Mouse (Mus musculus): ENCODE results near the gene Timm22. TPM values are rescaled to one million over a fixed set of nuclear protein-coding genes. Genes with fewer than 3 reads are reported as not detected.

Gene Timm22
- polyA plus RNA-seq, 1 experiment = 105 TPM

- peaks cover 94% of the 10 kb centered on the region for H3K79me2 ChIP-seq (ENCODE audit: control insufficient read depth, insufficient read depth)
- H3K36me3 ChIP-seq (ENCODE audit: control insufficient read depth, insufficient read depth) = no peaks in the 10 kb centered on the region
- peaks cover 24% of the 10 kb centered on the region for H3K79me3 ChIP-seq (ENCODE audit: low read depth)
- no peaks in the 10 kb centered on the region for H3K27me3 ChIP-seq (ENCODE audit: control insufficient read depth, insufficient read depth, insufficient read length)
- no peak overlapping the region for H3ac ChIP-seq (ENCODE audit: control insufficient read depth, insufficient read length, low read depth)
- H3K4me3 ChIP-seq (ENCODE audit: insufficient read depth, poor library complexity, severe bottlenecking) = no peak overlapping the region
- TF ChIP-seq USF1 (IDR thresholded peaks at IDR 0.05; ENCODE audit: low read depth) = no peak
- no peak for TF ChIP-seq CEBPB (IDR thresholded peaks at IDR 0.05; ENCODE audit: low read depth)
- no peak for TF ChIP-seq MAX (IDR thresholded peaks at IDR 0.05)
- TF ChIP-seq MYOD1 (IDR thresholded peaks at IDR 0.05; ENCODE audit: control insufficient read depth, insufficient read length, low read depth) = no peak
- TF ChIP-seq MYOG (IDR thresholded peaks at IDR 0.05; ENCODE audit: control insufficient read depth, extremely low read depth, insufficient read length) = no peak
- no peak for TF ChIP-seq FOSL1 (IDR thresholded peaks at IDR 0.05; ENCODE audit: insufficient read depth, low read length, poor library complexity, severe bottlenecking)
- no peak for TF ChIP-seq CTCF (IDR thresholded peaks at IDR 0.05; ENCODE audit: control insufficient read depth, insufficient read depth, insufficient read length)
These were observed 34.2 kb upstream of the Timm22 start for GRCm38 (mm10) chr11:76372534-76372933.

- H3ac ChIP-seq (ENCODE audit: control insufficient read depth, insufficient read length, low read depth) = peak overlapping the region; percentile 37
- H3K36me3 ChIP-seq (ENCODE audit: control insufficient read depth, insufficient read depth) = no peaks in the 10 kb centered on the region
- TF ChIP-seq MYOG (IDR thresholded peaks at IDR 0.05; ENCODE audit: control insufficient read depth, extremely low read depth, insufficient read length) = no peak
- TF ChIP-seq MAX (IDR thresholded peaks at IDR 0.05) = peak; percentile 71
- H3K27me3 ChIP-seq (ENCODE audit: control insufficient read depth, insufficient read depth, insufficient read length) = no peaks in the 10 kb centered on the region
- no peak overlapping the region for H3K4me3 ChIP-seq (ENCODE audit: insufficient read depth, poor library complexity, severe bottlenecking)
- H3K79me2 ChIP-seq (ENCODE audit: control insufficient read depth, insufficient read depth) = peaks cover 94% of the 10 kb centered on the region
- peaks cover 34% of the 10 kb centered on the region for H3K79me3 ChIP-seq (ENCODE audit: low read depth)
These were observed 32.1 kb upstream of the Timm22 start for GRCm38 (mm10) chr11:76374491-76375185.

GRCm38 (mm10) chr11:76376425-76376824 lies 30.3 kb upstream of the Timm22 start:
- no peak overlapping the region for H3ac ChIP-seq (ENCODE audit: control insufficient read depth, insufficient read length, low read depth)
- no peaks in the 10 kb centered on the region for H3K27me3 ChIP-seq (ENCODE audit: control insufficient read depth, insufficient read depth, insufficient read length)
- no peak overlapping the region for H3K4me3 ChIP-seq (ENCODE audit: insufficient read depth, poor library complexity, severe bottlenecking)
- H3K36me3 ChIP-seq (ENCODE audit: control insufficient read depth, insufficient read depth) = peaks cover 4% of the 10 kb centered on the region
- TF ChIP-seq USF1 (IDR thresholded peaks at IDR 0.05; ENCODE audit: low read depth) = no peak
- TF ChIP-seq CEBPB (IDR thresholded peaks at IDR 0.05; ENCODE audit: low read depth) = no peak
- TF ChIP-seq MYOG (IDR thresholded peaks at IDR 0.05; ENCODE audit: control insufficient read depth, extremely low read depth, insufficient read length) = no peak
- no peak for TF ChIP-seq FOSL1 (IDR thresholded peaks at IDR 0.05; ENCODE audit: insufficient read depth, low read length, poor library complexity, severe bottlenecking)
- TF ChIP-seq MYOD1 (IDR thresholded peaks at IDR 0.05; ENCODE audit: control insufficient read depth, insufficient read length, low read depth) = no peak
- H3K79me3 ChIP-seq (ENCODE audit: low read depth) = peaks cover 43% of the 10 kb centered on the region
- peaks cover 95% of the 10 kb centered on the region for H3K79me2 ChIP-seq (ENCODE audit: control insufficient read depth, insufficient read depth)

GRCm38 (mm10) chr11:76379921-76380544 lies 26.7 kb upstream of the Timm22 start:
- no peak overlapping the region for H3K4me3 ChIP-seq (ENCODE audit: insufficient read depth, poor library complexity, severe bottlenecking)
- H3K27me3 ChIP-seq (ENCODE audit: control insufficient read depth, insufficient read depth, insufficient read length) = no peaks in the 10 kb centered on the region
- peaks cover 4% of the 10 kb centered on the region for H3K36me3 ChIP-seq (ENCODE audit: control insufficient read depth, insufficient read depth)
- TF ChIP-seq MYOG (IDR thresholded peaks at IDR 0.05; ENCODE audit: control insufficient read depth, extremely low read depth, insufficient read length) (no peak), CTCF (IDR thresholded peaks at IDR 0.05; ENCODE audit: control insufficient read depth, insufficient read depth, insufficient read length) (no peak), CEBPB (IDR thresholded peaks at IDR 0.05; ENCODE audit: low read depth) (no peak), USF1 (IDR thresholded peaks at IDR 0.05; ENCODE audit: low read depth) (no peak), MYOD1 (IDR thresholded peaks at IDR 0.05; ENCODE audit: control insufficient read depth, insufficient read length, low read depth) (no peak), MAX (IDR thresholded peaks at IDR 0.05) (no peak), FOSL1 (IDR thresholded peaks at IDR 0.05; ENCODE audit: insufficient read depth, low read length, poor library complexity, severe bottlenecking) (no peak)
- no peak overlapping the region for H3ac ChIP-seq (ENCODE audit: control insufficient read depth, insufficient read length, low read depth)
- peaks cover 98% of the 10 kb centered on the region for H3K79me2 ChIP-seq (ENCODE audit: control insufficient read depth, insufficient read depth)
- H3K79me3 ChIP-seq (ENCODE audit: low read depth) = peaks cover 44% of the 10 kb centered on the region

GRCm38 (mm10) chr11:76381201-76381885 lies 25.4 kb upstream of the Timm22 start:
- no peak overlapping the region for H3ac ChIP-seq (ENCODE audit: control insufficient read depth, insufficient read length, low read depth)
- peaks cover 4% of the 10 kb centered on the region for H3K36me3 ChIP-seq (ENCODE audit: control insufficient read depth, insufficient read depth)
- no peak overlapping the region for H3K4me3 ChIP-seq (ENCODE audit: insufficient read depth, poor library complexity, severe bottlenecking)
- peaks cover 99% of the 10 kb centered on the region for H3K79me2 ChIP-seq (ENCODE audit: control insufficient read depth, insufficient read depth)
- H3K79me3 ChIP-seq (ENCODE audit: low read depth) = peaks cover 52% of the 10 kb centered on the region
- H3K27me3 ChIP-seq (ENCODE audit: control insufficient read depth, insufficient read depth, insufficient read length) = no peaks in the 10 kb centered on the region
- no peak for TF ChIP-seq CTCF (IDR thresholded peaks at IDR 0.05; ENCODE audit: control insufficient read depth, insufficient read depth, insufficient read length)
- no peak for TF ChIP-seq MYOG (IDR thresholded peaks at IDR 0.05; ENCODE audit: control insufficient read depth, extremely low read depth, insufficient read length)
- no peak for TF ChIP-seq USF1 (IDR thresholded peaks at IDR 0.05; ENCODE audit: low read depth)
- no peak for TF ChIP-seq MAX (IDR thresholded peaks at IDR 0.05)
- no peak for TF ChIP-seq FOSL1 (IDR thresholded peaks at IDR 0.05; ENCODE audit: insufficient read depth, low read length, poor library complexity, severe bottlenecking)
- TF ChIP-seq CEBPB (IDR thresholded peaks at IDR 0.05; ENCODE audit: low read depth) = no peak
- TF ChIP-seq MYOD1 (IDR thresholded peaks at IDR 0.05; ENCODE audit: control insufficient read depth, insufficient read length, low read depth) = no peak
